Mouse (Mus musculus) liver, embryonic 16.5 days (tissue): Measurements from ENCODE around the gene Trdmt1. TPM values are rescaled to one million over a fixed set of nuclear protein-coding genes. Genes with fewer than 3 reads are reported as not detected.

Experiments used
- ATAC-seq: fragments of 200-750 bp; cut with Nextera tagmentation; 2 replicates; pipeline ENCODE4 v1.8.0; 2017; ENCODE audit warnings: low read depth, mild to moderate bottlenecking, moderate number of reproducible peaks, moderate library complexity
- H3K27ac ChIP-seq: fragments of 300-500 bp; sonication (generic); 2 replicates; pipeline ENCODE4 v1.5.1; 2014; ENCODE audit warnings: mild to moderate bottlenecking, low read length
- H3K27me3 ChIP-seq: fragments of 300-500 bp; sonication (generic); 2 replicates; pipeline ENCODE4 v1.6.1; 2014; ENCODE audit warnings: low read depth, low read length, mixed read lengths; ENCODE audit not compliant: control insufficient read depth, insufficient read depth
- H3K36me3 ChIP-seq: fragments of 300-500 bp; sonication (generic); 2 replicates; pipeline ENCODE4 v1.6.1; 2014; ENCODE audit warnings: mild to moderate bottlenecking; ENCODE audit not compliant: control insufficient read depth, insufficient read depth
- H3K4me1 ChIP-seq: fragments of 300-500 bp; sonication (generic); 2 replicates; pipeline ENCODE4 v1.6.1; 2014; ENCODE audit warnings: low read depth, low read length, mixed read lengths; ENCODE audit not compliant: control insufficient read depth
- H3K4me2 ChIP-seq: fragments of 300-500 bp; sonication (generic); 2 replicates; pipeline ENCODE4 v1.6.1; 2014; ENCODE audit warnings: low read depth, low read length, mixed read lengths
- H3K4me3 ChIP-seq: fragments of 300-500 bp; sonication (generic); 2 replicates; pipeline ENCODE4 v1.5.1; 2014; ENCODE audit warnings: low read depth, mild to moderate bottlenecking, low read length
- H3K9ac ChIP-seq: fragments of 300-500 bp; sonication (generic); 2 replicates; pipeline ENCODE4 v1.6.1; 2014; ENCODE audit warnings: low read depth, low read length
- H3K9me3 ChIP-seq: fragments of 300-500 bp; sonication (generic); replicated peaks from 2 replicates; pipeline ENCODE4 v1.6.1; 2016; ENCODE audit warnings: low read length; ENCODE audit not compliant: control insufficient read depth
- WGBS: fragments of 180-500 bp; shearing (Covaris S2); extraction: QIAGEN DNeasy Blood & Tissue Kit; methylation state at CpG from one replicate; pipeline ENCODE4 v1.1.7; 2014; ENCODE audit not compliant: insufficient replicate concordance; 5-methylcytosine and 5-hydroxymethylcytosine counted together
- polyA plus RNA-seq: library from polyadenylated mRNA; unstranded; fragments of >200 nt; fragmentation: Nextera tagmentation; extraction: Ambion mirVana; gene quantifications from 2 replicates; pipeline ENCODE4 v1.2.1, GENCODE M21; 2015

Trdmt1 gene
- polyA plus RNA-seq, 1 experiment from 2014 or later, result 3.6 TPM

- 17% methylated on average over 6 of the region's 6 CpGs for WGBS
- Histone ChIP-seq H3K27me3 (no peaks in the 10 kb centered on the region), H3K27ac (0 out of 2 replicates have a peak overlapping the region, but pooled peaks have one; percentile 45), H3K4me3 (no peak overlapping the region), H3K4me2 (peak overlapping the region; percentile 18), H3K36me3 (no peaks in the 10 kb centered on the region), H3K9ac (0 out of 2 replicates have a peak overlapping the region, but pooled peaks have one; percentile 10), H3K4me1 (peaks cover 20% of the 10 kb centered on the region), H3K9me3 (no peaks in the 10 kb centered on the region)
- ATAC-seq, result 0 out of 2 replicates have a peak, but pooled peaks have one; percentile 41
Measured at GRCm38 (mm10) chr2:13538704-13539377, 5.6 kb downstream of the Trdmt1 start.

DNA sequence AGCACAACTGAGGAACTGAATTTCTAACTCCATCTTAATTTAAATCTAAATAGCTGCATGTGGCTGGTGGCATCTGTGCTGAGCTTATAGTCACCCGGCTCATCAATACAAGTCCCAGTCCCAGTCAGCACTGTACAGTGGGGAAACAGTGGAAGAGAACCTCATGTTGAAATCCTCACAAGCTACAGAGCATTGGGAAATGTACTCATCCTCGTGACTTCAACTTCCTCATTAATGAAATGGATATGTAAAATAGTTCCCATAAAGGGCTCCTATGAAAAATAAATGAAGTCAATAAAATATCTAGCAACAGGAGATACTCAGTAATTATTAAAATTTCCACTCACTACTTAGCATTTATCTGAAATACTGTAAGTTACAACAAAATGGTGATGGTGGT is 6.2 kb downstream of the Trdmt1 start:
- WGBS, result 60% methylated on average over 2 of the region's 2 CpGs

GRCm38 (mm10) chr2:13537733-13538132 is 6.7 kb downstream of the Trdmt1 start:
- H3K9ac ChIP-seq, result peak overlapping the region; percentile 16; the same call in 1 of the 2 replicates
- no peaks in the 10 kb centered on the region for H3K27me3 ChIP-seq
- H3K4me3 ChIP-seq, result no peak overlapping the region
- 24% methylated on average over 2 of the region's 2 CpGs for WGBS
- peak; percentile 65 for ATAC-seq
- H3K36me3 ChIP-seq, result no peaks in the 10 kb centered on the region
- peaks cover 16% of the 10 kb centered on the region for H3K4me1 ChIP-seq
- no peaks in the 10 kb centered on the region for H3K9me3 ChIP-seq
- peak overlapping the region; percentile 21 for H3K27ac ChIP-seq
- H3K4me2 ChIP-seq, result no peak overlapping the region

More for the DNA sequence above, 6.2 kb downstream of the Trdmt1 start:
- Histone ChIP-seq H3K27ac (peak overlapping the region; percentile 21), H3K4me2 (no peak overlapping the region), H3K9me3 (no peaks in the 10 kb centered on the region), H3K4me3 (no peak overlapping the region), H3K27me3 (no peaks in the 10 kb centered on the region), H3K4me1 (peaks cover 18% of the 10 kb centered on the region), H3K36me3 (no peaks in the 10 kb centered on the region), H3K9ac (no peak overlapping the region)
- peak; percentile 54 for ATAC-seq

DNA sequence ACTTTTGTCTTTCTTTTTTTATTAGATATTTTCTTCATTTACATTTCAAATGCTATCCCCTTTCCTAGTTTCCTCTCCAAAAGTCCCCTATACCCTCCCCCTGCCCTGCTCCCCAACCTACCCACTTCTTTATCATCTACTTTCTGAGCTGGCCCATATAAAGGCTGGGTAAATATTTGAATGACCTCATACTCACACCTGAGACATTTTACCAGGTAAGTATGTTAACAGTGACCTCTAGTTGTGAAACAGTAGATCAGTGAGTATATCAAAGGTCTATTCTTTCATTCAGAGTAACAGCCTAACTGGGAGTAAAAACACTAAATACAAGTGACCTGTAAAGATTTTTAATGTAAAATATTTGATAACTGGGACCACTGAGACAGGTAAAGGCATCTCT is 7.7 kb downstream of the Trdmt1 start:
- no peaks in the 10 kb centered on the region for H3K27me3 ChIP-seq
- no peaks in the 10 kb centered on the region for H3K36me3 ChIP-seq
- no peaks in the 10 kb centered on the region for H3K9me3 ChIP-seq
- H3K4me1 ChIP-seq, result peaks cover 16% of the 10 kb centered on the region
- no peak overlapping the region for H3K9ac ChIP-seq
- no peak overlapping the region for H3K27ac ChIP-seq
- peak; percentile 45; the same call in 1 of the 2 replicates for ATAC-seq
- H3K4me2 ChIP-seq, result no peak overlapping the region
- H3K4me3 ChIP-seq, result no peak overlapping the region

DNA sequence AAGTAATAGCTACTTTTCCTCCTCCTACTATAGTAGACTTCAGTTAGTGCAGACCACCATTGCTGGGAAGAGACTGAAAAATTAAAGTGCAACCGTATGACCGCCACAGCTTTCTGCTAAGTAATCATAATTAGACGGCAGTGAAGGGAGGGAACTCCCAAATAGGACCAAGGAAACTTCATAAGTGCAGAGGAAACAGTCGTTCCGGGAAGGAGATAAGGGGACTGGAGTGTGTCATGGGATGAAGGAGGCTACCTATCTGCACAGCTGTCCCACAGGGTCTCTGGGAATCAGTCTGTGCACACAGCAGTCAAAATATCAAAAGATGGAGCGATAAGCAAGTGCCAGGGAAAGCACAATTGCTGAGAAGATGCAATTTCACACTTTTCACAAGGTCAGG is 13.8 kb downstream of the Trdmt1 start:
- Histone ChIP-seq H3K27me3 (no peaks in the 10 kb centered on the region), H3K9me3 (no peaks in the 10 kb centered on the region), H3K36me3 (no peaks in the 10 kb centered on the region), H3K4me3 (no peak overlapping the region), H3K4me1 (peaks cover 17% of the 10 kb centered on the region), H3K9ac (no peak overlapping the region), H3K4me2 (no peak overlapping the region), H3K27ac (no peak overlapping the region)
- ATAC-seq, result no peak
- WGBS, result 64% methylated on average over 6 of the region's 6 CpGs

DNA sequence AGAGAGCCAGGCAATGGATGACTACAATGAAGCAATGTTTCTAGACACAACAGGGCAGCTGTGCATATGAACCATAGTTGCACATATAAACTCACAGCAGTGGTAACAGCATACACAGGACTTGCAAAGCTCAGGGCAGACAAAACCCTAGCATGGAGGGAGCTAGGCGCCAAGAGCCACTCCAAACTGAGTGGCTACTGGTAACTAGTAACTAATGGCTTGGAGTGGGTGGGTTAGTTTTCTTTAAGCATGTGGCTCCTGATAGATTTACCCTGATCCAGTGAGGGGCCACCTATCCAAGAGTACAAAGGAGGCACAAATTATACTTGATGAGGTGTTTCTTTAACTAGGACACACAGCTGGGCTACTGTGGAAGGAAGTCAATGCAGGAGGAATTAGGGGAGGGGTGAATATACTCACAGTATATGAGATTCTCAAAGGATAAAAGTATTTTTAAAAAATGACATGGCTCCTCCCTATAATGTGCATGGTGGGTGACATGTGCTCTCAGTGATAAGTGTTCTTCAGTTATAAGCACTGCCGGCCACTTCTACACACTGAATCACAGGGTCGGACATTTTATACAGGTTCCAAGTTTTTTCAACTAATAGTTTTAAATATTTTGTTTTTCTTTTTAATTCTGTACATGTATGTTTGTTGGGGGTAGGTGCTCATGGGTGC is 15.1 kb downstream of the Trdmt1 start:
- Histone ChIP-seq H3K27ac (no peak overlapping the region), H3K9ac (no peak overlapping the region), H3K27me3 (no peaks in the 10 kb centered on the region), H3K4me3 (no peak overlapping the region), H3K4me2 (no peak overlapping the region), H3K9me3 (no peaks in the 10 kb centered on the region), H3K4me1 (peaks cover 23% of the 10 kb centered on the region), H3K36me3 (no peaks in the 10 kb centered on the region)
- 36% methylated on average over 3 of the region's 3 CpGs for WGBS
- peak; percentile 58; the same call in 1 of the 2 replicates for ATAC-seq

- Histone ChIP-seq H3K4me3 (no peak overlapping the region), H3K36me3 (no peaks in the 10 kb centered on the region), H3K9me3 (no peaks in the 10 kb centered on the region), H3K4me2 (no peak overlapping the region), H3K27me3 (no peaks in the 10 kb centered on the region), H3K9ac (no peak overlapping the region), H3K27ac (peak overlapping the region; percentile 19; the same call in 1 of the 2 replicates), H3K4me1 (peaks cover 37% of the 10 kb centered on the region)
- no peak for ATAC-seq
- WGBS, result 59% methylated on average over 4 of the region's 4 CpGs
Measured at GRCm38 (mm10) chr2:13527531-13527930, 16.9 kb downstream of the Trdmt1 start.

DNA sequence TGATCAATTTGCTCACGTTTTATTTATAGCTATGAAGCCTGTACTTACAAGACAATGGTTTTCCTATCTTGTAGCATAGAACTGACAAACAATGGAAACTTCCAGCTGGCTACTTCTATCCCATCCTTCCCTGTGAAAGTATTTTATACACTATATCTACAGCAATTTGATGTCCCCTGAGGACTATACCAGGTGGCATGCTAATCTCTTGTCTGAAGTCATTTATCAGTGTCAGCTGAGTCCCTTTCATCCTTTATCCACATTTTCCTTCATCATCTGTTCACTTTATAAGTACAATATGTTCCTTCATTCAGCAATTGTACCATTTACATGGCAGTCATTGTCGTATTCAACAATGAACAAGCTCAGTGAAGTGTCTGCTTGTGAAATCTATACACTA is 17.3 kb downstream of the Trdmt1 start:
- H3K4me2 ChIP-seq, result no peak overlapping the region
- H3K27me3 ChIP-seq, result no peaks in the 10 kb centered on the region
- WGBS, result 54% methylated on average over 2 of the region's 2 CpGs
- H3K4me1 ChIP-seq, result peaks cover 37% of the 10 kb centered on the region
- no peak overlapping the region for H3K27ac ChIP-seq
- H3K9me3 ChIP-seq, result no peaks in the 10 kb centered on the region
- no peaks in the 10 kb centered on the region for H3K36me3 ChIP-seq
- no peak for ATAC-seq
- H3K4me3 ChIP-seq, result no peak overlapping the region
- H3K9ac ChIP-seq, result no peak overlapping the region

DNA sequence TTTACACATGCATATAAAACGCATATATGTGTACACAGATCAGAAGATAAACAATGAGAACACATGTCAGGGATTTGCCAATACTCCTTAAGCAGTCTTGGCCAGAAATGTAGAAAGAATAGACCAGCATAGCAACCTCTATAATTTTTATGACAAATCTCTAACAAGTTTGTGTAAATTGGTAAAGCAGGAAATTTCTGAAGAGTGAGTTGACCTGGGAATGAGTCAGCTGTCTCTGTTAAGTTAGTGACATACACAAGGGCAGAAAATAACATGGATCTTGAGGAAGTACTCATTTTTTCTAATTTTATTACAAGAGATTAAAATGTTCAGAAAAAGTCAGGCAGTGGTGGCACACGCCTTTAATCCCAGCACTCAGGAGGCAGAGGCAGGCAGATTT is 18.3 kb downstream of the Trdmt1 start:
- peaks cover 37% of the 10 kb centered on the region for H3K4me1 ChIP-seq
- H3K36me3 ChIP-seq, result no peaks in the 10 kb centered on the region
- no peaks in the 10 kb centered on the region for H3K9me3 ChIP-seq
- H3K27ac ChIP-seq, result no peak overlapping the region
- H3K4me3 ChIP-seq, result no peak overlapping the region
- no peak for ATAC-seq
- no peaks in the 10 kb centered on the region for H3K27me3 ChIP-seq
- H3K9ac ChIP-seq, result no peak overlapping the region
- 67% methylated on average over 2 of the region's 2 CpGs for WGBS
- H3K4me2 ChIP-seq, result no peak overlapping the region
